Mouse (Mus musculus): ENCODE results near the gene Art3. TPM values are rescaled to one million over a fixed set of nuclear protein-coding genes. Genes with fewer than 3 reads are reported as not detected.

Gene Art3
- polyA plus RNA-seq, 1 experiment: not detected

DNA sequence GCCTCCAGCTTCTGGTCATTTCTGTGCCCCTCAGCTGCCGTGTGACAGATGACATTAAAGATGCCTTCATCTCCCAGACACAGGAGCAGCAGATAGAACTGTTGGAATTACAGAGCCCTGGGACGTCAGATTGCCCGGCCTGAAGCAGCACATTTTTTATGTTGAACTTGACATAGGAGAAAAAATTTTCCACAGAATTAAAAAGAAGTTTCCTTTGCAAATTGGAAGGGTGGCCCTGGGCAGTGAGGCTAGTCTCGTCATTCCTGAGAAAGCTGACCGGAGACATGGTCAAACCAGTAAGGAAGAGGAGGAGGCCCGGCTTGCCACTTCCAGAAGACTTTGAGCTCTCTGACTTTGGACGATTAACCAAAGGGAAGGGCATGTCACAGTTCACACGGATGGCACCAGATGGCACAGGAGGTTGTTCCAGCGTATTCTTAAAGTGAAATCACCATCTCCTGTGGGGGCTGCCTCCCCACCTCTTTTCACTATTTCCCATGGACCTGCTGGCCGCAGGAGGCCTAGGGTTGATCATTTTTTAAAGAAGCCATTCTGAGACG is 33.6 kb downstream of the Art3 start:
- no peak for TF ChIP-seq CTCF (IDR thresholded peaks at IDR 0.05; ENCODE audit: control insufficient read depth, insufficient read depth, low read length)
- no peak for TF ChIP-seq POLR2A (IDR thresholded peaks at IDR 0.05; ENCODE audit: borderline replicate concordance, control insufficient read depth, low read depth, low read length)
- no peak overlapping the region for H3K27ac ChIP-seq (ENCODE audit: control insufficient read depth, insufficient read depth, low read depth, low read length, poor library complexity)
- peaks cover 4% of the 10 kb centered on the region for H3K4me1 ChIP-seq (ENCODE audit: control insufficient read depth, insufficient read depth, low read length)
- no peak overlapping the region for H3K4me3 ChIP-seq (replicated peaks; ENCODE audit: control insufficient read depth, low read depth, low read length)
- WGBS: 80% methylated on average over 11 of the region's 11 CpGs

GRCm38 (mm10) chr5:92366565-92366964 is 34.9 kb downstream of the Art3 start:
- H3K4me1 ChIP-seq (ENCODE audit: control insufficient read depth, insufficient read depth, low read length): peaks cover 4% of the 10 kb centered on the region
- H3K27ac ChIP-seq (ENCODE audit: control insufficient read depth, insufficient read depth, low read depth, low read length, poor library complexity): no peak overlapping the region
- no peak overlapping the region for H3K4me3 ChIP-seq (replicated peaks; ENCODE audit: control insufficient read depth, low read depth, low read length)
- WGBS: 82% methylated on average over 6 of the region's 6 CpGs
- TF ChIP-seq POLR2A (IDR thresholded peaks at IDR 0.05; ENCODE audit: borderline replicate concordance, control insufficient read depth, low read depth, low read length) (no peak), CTCF (IDR thresholded peaks at IDR 0.05; ENCODE audit: control insufficient read depth, insufficient read depth, low read length) (no peak)

GRCm38 (mm10) chr5:92368392-92368791 is 36.8 kb downstream of the Art3 start:
- no peak for TF ChIP-seq POLR2A (IDR thresholded peaks at IDR 0.05; ENCODE audit: borderline replicate concordance, control insufficient read depth, low read depth, low read length)
- no peak for TF ChIP-seq CTCF (IDR thresholded peaks at IDR 0.05; ENCODE audit: control insufficient read depth, insufficient read depth, low read length)
- WGBS: 31% methylated on average over 10 of the region's 10 CpGs
- H3K4me1 ChIP-seq (ENCODE audit: control insufficient read depth, insufficient read depth, low read length): peaks cover 5% of the 10 kb centered on the region
- H3K27ac ChIP-seq (ENCODE audit: control insufficient read depth, insufficient read depth, low read depth, low read length, poor library complexity): no peak overlapping the region; the same call in 1 of the 2 replicates
- H3K4me3 ChIP-seq (replicated peaks; ENCODE audit: control insufficient read depth, low read depth, low read length): no peak overlapping the region

- TF ChIP-seq POLR2A (IDR thresholded peaks at IDR 0.05; ENCODE audit: borderline replicate concordance, control insufficient read depth, low read depth, low read length) (no peak), CTCF (IDR thresholded peaks at IDR 0.05; ENCODE audit: control insufficient read depth, insufficient read depth, low read length) (no peak)
- H3K27ac ChIP-seq (ENCODE audit: control insufficient read depth, insufficient read depth, low read depth, low read length, poor library complexity): no peak overlapping the region
- peaks cover 5% of the 10 kb centered on the region for H3K4me1 ChIP-seq (ENCODE audit: control insufficient read depth, insufficient read depth, low read length)
- H3K4me3 ChIP-seq (replicated peaks; ENCODE audit: control insufficient read depth, low read depth, low read length): no peak overlapping the region
- 66% methylated on average over 13 of the region's 13 CpGs for WGBS
These were observed 37.7 kb downstream of the Art3 start for GRCm38 (mm10) chr5:92369151-92369994.

- WGBS: 28% methylated on average over 6 of the region's 6 CpGs
- Histone ChIP-seq H3K4me1 (ENCODE audit: control insufficient read depth, insufficient read depth, low read length) (peaks cover 5% of the 10 kb centered on the region), H3K4me3 (replicated peaks; ENCODE audit: control insufficient read depth, low read depth, low read length) (no peak overlapping the region), H3K27ac (ENCODE audit: control insufficient read depth, insufficient read depth, low read depth, low read length, poor library complexity) (no peak overlapping the region)
- TF ChIP-seq CTCF (IDR thresholded peaks at IDR 0.05; ENCODE audit: control insufficient read depth, insufficient read depth, low read length) (no peak), POLR2A (IDR thresholded peaks at IDR 0.05; ENCODE audit: borderline replicate concordance, control insufficient read depth, low read depth, low read length) (no peak)
These were observed 38.8 kb downstream of the Art3 start for GRCm38 (mm10) chr5:92370392-92370791.

DNA sequence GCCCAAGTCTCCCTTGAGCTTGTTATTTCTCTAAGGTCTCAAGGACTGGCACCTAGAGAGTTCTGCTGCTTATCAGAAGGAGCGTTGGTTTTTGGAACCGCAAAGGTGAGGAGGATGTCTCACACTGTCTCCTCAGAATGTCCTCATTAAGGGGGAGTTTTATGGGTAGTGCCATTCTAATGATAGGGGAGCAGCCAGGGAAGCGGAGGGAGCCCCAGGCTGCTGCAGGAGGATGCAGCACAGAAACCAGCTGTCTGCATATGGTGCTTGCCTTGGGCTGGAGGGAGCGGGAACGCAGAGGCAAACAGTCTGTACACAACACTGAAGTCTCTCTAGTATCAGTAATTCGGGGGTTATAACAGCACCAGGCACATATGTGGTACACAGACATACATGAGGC is 39.3 kb downstream of the Art3 start:
- TF ChIP-seq POLR2A (IDR thresholded peaks at IDR 0.05; ENCODE audit: borderline replicate concordance, control insufficient read depth, low read depth, low read length): no peak
- TF ChIP-seq CTCF (IDR thresholded peaks at IDR 0.05; ENCODE audit: control insufficient read depth, insufficient read depth, low read length): no peak
- WGBS: 75% methylated on average over 6 of the region's 6 CpGs
- Histone ChIP-seq H3K4me3 (replicated peaks; ENCODE audit: control insufficient read depth, low read depth, low read length) (no peak overlapping the region), H3K27ac (ENCODE audit: control insufficient read depth, insufficient read depth, low read depth, low read length, poor library complexity) (no peak overlapping the region), H3K4me1 (ENCODE audit: control insufficient read depth, insufficient read depth, low read length) (peaks cover 7% of the 10 kb centered on the region)

DNA sequence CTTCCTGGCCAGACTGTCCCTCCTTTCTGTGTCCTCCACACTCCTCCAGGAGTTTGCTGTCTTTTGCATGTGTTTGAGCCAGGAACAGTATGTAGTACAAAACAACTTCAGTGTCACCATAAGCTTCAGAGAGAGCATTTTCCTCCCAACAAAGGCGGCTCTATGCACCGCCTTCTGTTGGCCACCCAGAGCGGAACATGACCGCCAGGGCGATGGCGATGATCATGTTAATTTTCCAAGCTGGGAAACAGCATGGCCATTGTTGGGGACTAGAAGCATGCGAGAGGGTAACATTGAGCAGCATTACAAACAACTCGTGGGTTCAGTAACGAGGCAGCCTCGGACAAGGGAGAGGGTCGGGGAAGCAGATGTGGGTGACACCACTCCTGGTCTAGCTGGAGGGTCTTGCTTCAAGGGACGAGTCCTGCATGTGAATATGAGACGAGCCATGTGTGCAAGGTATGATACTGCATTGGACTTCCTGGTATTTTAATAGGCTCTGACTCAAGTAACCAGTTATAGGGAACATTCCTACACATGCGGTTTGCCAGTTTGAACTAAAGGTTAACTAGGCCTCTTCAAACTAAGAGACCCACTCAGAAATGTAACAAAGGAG is 39.8 kb downstream of the Art3 start:
- 76% methylated on average over 14 of the region's 14 CpGs for WGBS
- H3K4me3 ChIP-seq (replicated peaks; ENCODE audit: control insufficient read depth, low read depth, low read length): no peak overlapping the region
- TF ChIP-seq CTCF (IDR thresholded peaks at IDR 0.05; ENCODE audit: control insufficient read depth, insufficient read depth, low read length): no peak
- no peak for TF ChIP-seq POLR2A (IDR thresholded peaks at IDR 0.05; ENCODE audit: borderline replicate concordance, control insufficient read depth, low read depth, low read length)
- peaks cover 8% of the 10 kb centered on the region for H3K4me1 ChIP-seq (ENCODE audit: control insufficient read depth, insufficient read depth, low read length)
- no peak overlapping the region for H3K27ac ChIP-seq (ENCODE audit: control insufficient read depth, insufficient read depth, low read depth, low read length, poor library complexity)

GRCm38 (mm10) chr5:92372605-92373004 is 41.0 kb downstream of the Art3 start:
- WGBS: 14% methylated on average over 2 of the region's 2 CpGs
- TF ChIP-seq CTCF (IDR thresholded peaks at IDR 0.05; ENCODE audit: control insufficient read depth, insufficient read depth, low read length): no peak
- peaks cover 7% of the 10 kb centered on the region; the same call in 1 of the 2 replicates for H3K4me1 ChIP-seq (ENCODE audit: control insufficient read depth, insufficient read depth, low read length)

More at GRCm38 (mm10) chr5:92372605-92373004, 41.0 kb downstream of the Art3 start:
- Histone ChIP-seq H3K4me3 (replicated peaks; ENCODE audit: control insufficient read depth, low read depth, low read length) (no peak overlapping the region), H3K27ac (ENCODE audit: control insufficient read depth, insufficient read depth, low read depth, low read length, poor library complexity) (no peak overlapping the region)
